Mouse (Mus musculus): Measurements from ENCODE around the gene Hps5.
A peak's percentile ranks its signal among the peaks of the same experiment; 100 is the strongest.

The Hps5 gene

DNA sequence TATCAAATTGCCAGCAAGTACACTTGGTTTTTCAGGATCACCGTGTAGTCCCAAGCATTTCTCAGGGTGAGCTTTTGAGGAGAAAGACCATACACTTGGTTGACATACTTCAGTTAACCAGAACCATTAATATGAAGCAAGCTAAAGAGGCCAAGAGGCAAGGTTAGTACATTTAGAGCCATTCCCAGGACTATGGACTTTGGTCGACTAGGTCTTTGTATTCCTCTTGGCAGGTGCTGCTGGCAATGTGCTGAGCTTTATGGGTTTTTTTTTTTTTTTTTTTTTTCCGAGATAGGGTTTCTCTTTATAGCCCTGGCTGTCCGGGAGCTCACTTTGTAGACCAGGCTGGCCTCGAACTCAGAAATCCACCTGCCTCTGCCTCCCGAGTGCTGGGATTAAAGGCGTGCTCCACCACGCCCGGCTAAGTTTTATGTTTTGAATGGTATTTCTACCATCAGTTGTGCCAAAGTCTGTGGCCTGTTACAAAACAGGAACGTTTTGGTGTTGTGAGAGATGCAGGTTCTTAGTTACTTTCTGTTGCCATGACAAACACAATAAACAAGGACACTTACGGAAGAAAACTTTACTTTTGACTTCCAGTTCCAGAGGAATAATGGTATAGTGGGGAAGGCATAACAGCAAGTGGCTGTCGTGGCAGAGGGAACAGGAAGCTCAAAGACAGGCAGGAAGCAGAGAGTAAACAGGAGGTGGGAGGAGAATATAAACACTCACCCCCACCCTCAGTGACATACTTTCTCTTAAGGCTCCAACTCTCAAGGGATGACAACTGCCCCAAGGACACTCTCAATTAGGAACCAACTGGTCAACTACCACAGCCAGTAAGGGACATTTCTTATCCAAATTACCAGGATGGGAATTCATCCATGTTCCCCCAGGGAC lies 57.1 kb downstream of the Hps5 start:
- no peak for DNase-seq (ENCODE audit: extremely low spot score, low spot score)

DNA sequence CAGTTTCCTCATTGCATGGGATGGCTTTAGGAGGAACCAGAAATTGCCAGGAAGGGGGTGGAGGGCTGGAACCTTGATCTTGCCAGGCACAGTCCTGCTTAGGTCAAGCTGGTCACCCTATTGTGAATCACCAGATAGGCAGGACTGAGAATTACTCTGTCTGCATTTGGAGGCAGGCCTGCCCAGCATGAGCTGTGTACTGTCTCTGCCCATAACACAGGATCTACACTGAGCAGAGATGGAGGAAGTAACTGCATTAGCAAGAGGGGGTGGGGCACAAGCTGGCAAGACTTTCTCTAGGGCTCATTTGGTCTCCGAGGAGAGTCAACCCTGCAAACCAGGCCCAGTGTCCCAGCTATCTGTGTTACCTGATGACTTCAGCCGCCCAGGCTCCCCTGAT lies 60.9 kb downstream of the Hps5 start:
- DNase-seq (ENCODE audit: extremely low spot score, low spot score), result no peak

DNA sequence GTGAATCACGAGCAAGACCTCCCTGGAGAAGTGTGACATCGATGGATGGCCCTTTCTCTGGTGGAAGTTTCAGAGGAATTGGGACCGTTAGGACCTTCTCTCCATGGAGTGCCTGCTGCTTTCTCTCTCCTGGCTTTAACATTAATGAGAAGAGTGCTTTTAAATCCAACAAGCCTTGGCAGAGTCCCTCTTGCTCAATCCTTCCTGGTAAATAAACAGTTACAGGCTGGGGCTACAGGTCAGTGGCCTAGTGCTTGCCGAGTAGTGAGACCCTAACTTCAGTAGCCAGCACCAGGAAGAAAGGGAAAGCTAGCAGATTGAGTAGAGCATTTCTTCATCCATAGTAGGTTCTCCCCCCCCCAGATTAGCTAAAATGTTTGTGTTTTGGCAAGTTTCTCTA lies 63.4 kb downstream of the Hps5 start, which contains the start of gene Saa4:
Gene Saa4, minus strand, starts transcription at position 146 of the 400 bp plus-strand sequence.
- no peak for DNase-seq (ENCODE audit: extremely low spot score, low spot score)

DNA sequence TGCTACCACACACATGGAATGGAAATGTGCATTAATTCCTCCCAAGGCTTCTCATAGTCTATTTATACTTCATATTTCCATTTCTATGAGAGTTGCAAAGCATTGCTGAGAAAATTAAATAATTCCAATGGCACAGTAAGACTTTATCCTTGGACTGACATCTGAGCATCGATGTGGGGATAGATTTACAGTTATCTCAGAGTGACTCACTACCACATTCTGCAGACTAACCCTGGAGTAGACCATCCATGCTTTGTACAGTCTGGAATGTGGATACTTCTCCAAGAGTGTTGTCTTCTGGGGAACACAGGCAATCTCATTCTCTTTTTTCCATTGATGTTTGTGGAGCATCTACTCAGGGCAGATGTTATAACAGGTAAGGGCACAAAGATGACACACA lies 68.3 kb downstream of the Hps5 start:
- no peak for DNase-seq (ENCODE audit: extremely low spot score, low spot score)

DNA sequence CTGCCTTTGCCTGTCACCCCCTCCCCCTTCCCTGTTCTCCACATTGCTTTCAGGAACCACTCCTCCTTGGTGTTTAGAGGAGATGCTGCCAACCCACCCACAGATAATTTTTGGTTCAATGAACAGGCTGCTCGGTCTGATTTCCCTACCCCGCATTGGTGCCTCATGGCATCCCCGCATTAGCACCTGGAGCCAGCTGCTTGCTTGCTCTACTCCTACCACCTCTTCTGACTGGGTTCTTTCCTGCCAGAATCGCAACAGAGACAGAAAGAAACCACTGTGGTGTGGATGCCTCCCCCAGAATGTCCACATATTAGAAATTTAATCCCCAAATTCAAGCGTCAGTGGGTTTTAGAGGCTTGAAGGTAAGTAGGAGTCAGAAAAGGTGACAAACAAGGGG lies 71.5 kb downstream of the Hps5 start:
- DNase-seq (ENCODE audit: extremely low spot score, low spot score), result no peak

DNA sequence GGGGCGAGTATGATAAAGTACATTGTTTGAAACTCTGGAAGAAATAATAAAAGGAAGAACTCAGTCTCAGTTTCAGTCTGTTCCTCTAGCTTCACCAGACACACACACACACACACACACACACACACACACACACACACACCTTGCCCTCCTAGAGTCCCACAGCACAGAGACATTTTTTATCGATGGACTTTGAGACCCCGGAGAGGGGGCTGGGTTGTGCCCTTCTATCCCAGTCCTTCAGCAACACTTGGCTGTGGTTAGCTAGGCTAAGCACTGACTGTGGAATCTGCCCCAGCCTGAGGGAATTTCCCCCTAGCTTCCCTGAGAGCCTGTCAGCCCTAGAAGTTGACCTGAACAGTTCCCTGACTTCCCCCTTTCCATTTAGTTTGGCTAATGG lies 72.0 kb downstream of the Hps5 start:
- no peak for DNase-seq (ENCODE audit: extremely low spot score, low spot score)

DNA sequence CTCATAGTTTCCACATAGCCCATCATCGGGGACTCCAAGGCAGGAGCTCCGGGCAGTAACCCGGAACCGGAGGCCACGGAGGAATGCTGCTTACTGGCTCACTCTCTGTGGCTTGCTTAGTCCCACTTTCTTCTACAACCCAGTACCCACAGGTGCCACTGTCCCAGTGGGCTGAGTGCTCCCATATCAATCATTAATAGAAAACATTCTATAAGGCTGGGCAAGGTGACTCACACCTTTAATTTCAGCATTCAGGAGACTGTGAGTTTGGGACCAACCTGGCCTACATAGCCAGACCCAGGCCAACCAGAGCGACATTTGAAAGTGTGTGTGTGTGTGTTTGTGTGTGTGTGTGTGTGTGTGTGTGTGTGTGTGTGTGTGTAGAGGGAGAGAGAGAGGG lies 72.5 kb downstream of the Hps5 start:
- DNase-seq (ENCODE audit: extremely low spot score, low spot score), result no peak

DNA sequence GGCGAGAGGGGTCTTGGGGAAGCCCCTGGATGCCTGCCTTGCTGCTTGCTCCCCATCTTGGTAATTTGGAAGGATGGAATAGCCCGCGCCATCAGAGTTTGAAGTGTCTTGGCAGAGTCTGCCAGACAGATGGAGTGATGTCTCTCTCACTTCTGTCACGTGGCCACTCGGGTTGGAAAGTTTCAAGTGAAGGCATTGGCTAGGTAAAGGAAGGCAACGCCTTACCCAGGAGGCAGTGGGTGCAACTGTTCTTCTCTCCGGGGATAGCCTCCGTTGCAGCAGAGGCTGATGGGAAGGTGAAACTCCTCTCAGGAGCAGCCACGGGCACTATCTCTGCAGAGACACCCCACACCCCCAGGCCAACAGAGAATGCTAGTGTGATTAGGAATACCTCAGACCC lies 75.4 kb downstream of the Hps5 start:
- no peak for DNase-seq (ENCODE audit: extremely low spot score, low spot score)

DNA sequence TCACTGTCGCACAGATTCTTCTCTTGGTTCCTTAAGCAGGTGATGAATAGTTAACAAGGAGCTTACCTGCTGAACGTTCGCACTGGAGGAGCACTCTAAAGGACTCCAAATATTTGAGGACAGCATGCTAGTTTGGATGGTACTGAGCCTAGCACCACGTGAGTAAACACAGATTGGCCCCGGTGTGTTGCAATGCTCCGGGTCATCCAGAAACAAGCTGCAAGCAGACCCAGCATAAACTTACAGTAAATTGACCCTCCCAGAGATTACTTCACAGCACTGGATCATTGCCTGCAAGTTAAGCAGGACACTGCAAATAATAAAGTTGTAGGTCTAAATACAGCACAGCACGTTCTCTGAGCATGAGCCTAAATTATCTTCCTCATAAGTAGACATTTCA lies 76.3 kb downstream of the Hps5 start:
- DNase-seq (ENCODE audit: extremely low spot score, low spot score), result no peak

DNA sequence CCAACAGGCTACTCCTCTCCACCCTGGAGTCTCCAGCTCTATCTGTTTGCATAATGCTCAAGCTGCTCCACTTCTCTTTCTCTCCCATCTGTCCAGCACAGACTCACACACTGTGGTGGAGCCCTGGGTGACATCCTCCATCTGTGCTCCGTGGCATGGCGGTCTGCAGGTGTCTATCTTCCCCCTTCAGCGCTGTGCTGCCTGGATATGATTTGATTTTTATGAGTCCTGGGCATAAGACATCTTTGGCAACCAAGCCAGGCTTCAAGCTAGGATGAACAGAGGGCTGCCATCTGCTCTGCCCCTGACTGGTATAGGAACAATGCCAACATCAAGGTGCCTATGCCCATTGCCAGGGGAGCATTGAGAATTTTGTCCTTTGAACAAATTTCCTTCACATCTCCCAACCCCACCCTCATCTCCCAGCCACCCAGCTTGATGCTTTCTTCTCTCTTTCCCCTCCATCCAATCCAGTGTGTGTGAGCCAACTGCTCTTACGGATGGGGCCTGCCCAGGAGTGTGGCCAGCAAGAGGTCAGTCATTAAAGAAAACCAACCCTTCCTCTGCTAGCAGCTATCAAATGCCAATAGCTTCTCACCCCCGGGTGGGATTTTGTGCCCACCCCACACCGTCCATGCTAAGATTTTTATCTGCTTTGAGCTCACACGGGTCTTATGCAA lies 77.1 kb downstream of the Hps5 start:
- DNase-seq (ENCODE audit: extremely low spot score, low spot score), result no peak

DNA sequence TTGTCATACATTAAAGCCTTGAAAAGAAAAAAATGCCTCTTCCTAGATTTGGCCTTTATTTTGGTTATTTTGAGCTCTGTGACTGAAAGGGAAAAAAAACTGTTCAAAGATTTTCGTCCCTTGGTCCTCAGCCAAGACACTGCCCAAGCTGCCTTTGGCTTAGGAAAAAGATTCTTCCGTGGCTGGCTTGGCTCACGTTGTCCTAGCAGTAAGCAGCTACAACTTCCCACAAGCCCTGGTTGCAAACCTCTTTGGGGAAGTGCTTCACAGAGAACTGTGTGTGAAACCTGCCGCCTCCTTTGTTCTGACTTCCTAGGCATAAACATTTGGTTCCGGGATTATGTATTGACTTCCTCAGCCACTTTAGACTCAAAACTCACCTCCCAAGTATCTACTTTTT lies 79.0 kb downstream of the Hps5 start:
- no peak for DNase-seq (ENCODE audit: extremely low spot score, low spot score)

DNA sequence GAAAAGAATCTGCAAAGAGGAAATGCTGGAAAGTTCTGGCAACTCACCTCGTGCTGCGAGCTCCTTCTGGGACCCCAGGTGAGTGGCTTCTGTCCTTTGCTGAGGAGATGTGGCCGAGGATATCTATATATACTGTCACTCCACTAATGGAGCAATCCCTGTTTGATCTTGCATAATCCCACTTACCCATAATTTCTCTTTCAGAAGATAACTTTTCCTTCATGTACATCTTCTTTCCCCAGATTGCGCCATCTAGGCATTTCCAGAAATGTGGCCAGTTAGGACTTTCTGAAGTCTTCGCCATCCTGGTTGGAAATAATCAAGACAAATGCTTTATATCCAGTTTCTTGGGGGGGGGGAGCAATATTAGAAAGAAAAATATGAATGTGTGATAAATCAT lies 80.3 kb downstream of the Hps5 start, which contains the start of gene Saa3:
Gene Saa3, minus strand, starts transcription at position 101 of the 400 bp plus-strand sequence.
- no peak for DNase-seq (ENCODE audit: extremely low spot score, low spot score)

DNA sequence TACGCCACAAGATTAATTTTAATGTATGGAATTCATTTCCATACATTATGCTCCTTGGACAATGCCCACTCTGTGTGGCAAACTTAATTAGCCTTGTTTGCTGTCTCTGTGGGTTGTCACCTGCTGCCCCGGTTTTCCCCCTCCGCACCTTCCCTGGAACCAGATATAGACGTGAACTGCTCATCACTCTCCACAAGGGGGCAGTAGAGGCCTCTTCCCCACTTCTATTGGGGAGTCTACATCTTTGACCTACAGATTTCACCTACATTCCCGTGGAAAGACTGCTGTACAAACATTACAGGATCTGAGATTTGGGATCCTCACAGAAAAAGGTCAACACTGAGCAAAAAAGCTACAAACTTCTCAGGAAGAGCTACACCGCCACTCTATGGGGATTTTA lies 81.3 kb downstream of the Hps5 start:
- DNase-seq (ENCODE audit: extremely low spot score, low spot score), result peak; percentile 42

DNA sequence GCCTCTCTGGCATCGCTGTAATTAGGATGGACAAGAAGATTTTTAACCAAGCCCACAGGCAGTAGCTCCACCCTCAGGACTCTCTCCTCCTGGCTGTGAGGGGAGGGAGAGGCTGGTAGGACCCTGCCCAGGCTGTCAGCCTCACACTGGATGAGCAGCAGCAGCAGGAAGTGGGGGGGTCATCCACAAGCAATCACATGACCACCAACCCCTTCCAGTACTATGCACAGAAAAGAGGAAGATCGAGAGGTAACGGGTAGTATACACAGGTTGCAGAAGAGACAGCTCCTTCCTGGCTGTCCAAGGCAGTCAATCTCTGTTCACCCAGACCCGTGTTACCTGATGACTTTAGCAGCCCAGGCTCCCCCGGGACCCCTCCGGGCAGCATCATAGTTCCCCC lies 83.6 kb downstream of the Hps5 start:
- no peak for DNase-seq (ENCODE audit: extremely low spot score, low spot score)
